Mouse (Mus musculus) lung, postnatal 0 days (tissue): ENCODE measurements around the gene Galnt16. TPM values are rescaled to one million over a fixed set of nuclear protein-coding genes. Genes with fewer than 3 reads are reported as not detected.

ENCODE experiments used
- ATAC-seq: fragments of 200-750 bp; cut with Nextera tagmentation; 2 replicates; pipeline ENCODE4 v1.8.0; 2017; ENCODE audit warnings: moderate library complexity
- DNase-seq: peaks from one replicate; pipeline ENCODE4 v3.0.0-alpha.2; 2016; ENCODE audit warnings: low spot score
- H3K27ac ChIP-seq: fragments of 300-500 bp; sonication (generic); 2 replicates; pipeline ENCODE4 v1.5.1; 2014; ENCODE audit warnings: antibody characterized with exemption, mild to moderate bottlenecking, low read length, mixed read lengths
- H3K27me3 ChIP-seq: fragments of 300-500 bp; sonication (generic); replicated peaks from 2 replicates; pipeline ENCODE4 v1.6.1; 2014; ENCODE audit warnings: low read length, mixed read lengths; ENCODE audit not compliant: insufficient read depth
- H3K36me3 ChIP-seq: fragments of 300-500 bp; sonication (generic); 2 replicates; pipeline ENCODE4 v1.6.1; 2014; ENCODE audit warnings: low read length, mixed read lengths; ENCODE audit not compliant: insufficient read depth
- H3K4me1 ChIP-seq: fragments of 300-500 bp; sonication (generic); 2 replicates; pipeline ENCODE4 v1.6.1; 2014; ENCODE audit warnings: antibody characterized with exemption, low read depth, low read length, mixed read lengths; ENCODE audit not compliant: insufficient read depth
- H3K4me2 ChIP-seq: fragments of 300-500 bp; sonication (generic); replicated peaks from 2 replicates; pipeline ENCODE4 v1.6.1; 2014; ENCODE audit warnings: low read depth, mild to moderate bottlenecking, low read length, moderate library complexity, mixed read lengths
- H3K4me3 ChIP-seq: fragments of 300-500 bp; sonication (generic); 2 replicates; pipeline ENCODE4 v1.5.1; 2014; ENCODE audit warnings: low read depth, low read length
- H3K9ac ChIP-seq: fragments of 300-500 bp; sonication (generic); replicated peaks from 2 replicates; pipeline ENCODE4 v1.6.1; 2014; ENCODE audit warnings: low read depth, mild to moderate bottlenecking
- H3K9me3 ChIP-seq: fragments of 300-500 bp; sonication (generic); 2 replicates; pipeline ENCODE4 v1.6.1; 2016; ENCODE audit warnings: low read length, mixed read lengths
- CTCF ChIP-seq: IDR thresholded peaks from 2 replicates; pipeline ENCODE4 v1.5.1; 2016; ENCODE audit warnings: antibody characterized with exemption, mild to moderate bottlenecking
- EP300 ChIP-seq: IDR thresholded peaks from 2 replicates; pipeline ENCODE4 v1.6.1; 2016; ENCODE audit warnings: antibody characterized with exemption, mild to moderate bottlenecking, control low read depth
- WGBS: fragments of 180-500 bp; shearing (Covaris S2); extraction: QIAGEN DNeasy Blood & Tissue Kit; methylation state at CpG from one replicate; pipeline ENCODE4 v1.1.7; 2014; 5-methylcytosine and 5-hydroxymethylcytosine counted together
- polyA plus RNA-seq: library from polyadenylated mRNA; unstranded; fragments of >200 nt; fragmentation: Nextera tagmentation; extraction: Ambion mirVana; gene quantifications from 2 replicates; pipeline ENCODE4 v1.2.1, GENCODE M21; 2015

The Galnt16 gene
- polyA plus RNA-seq, 1 experiment from 2014 or later: 5.6 TPM

GRCm38 (mm10) chr12:80609928-80610327, 91.9 kb downstream of the Galnt16 start:
- no peaks in the 10 kb centered on the region for H3K36me3 ChIP-seq
- H3K4me2 ChIP-seq: no peak overlapping the region
- no peak overlapping the region for H3K4me3 ChIP-seq
- WGBS: 61% methylated on average over 3 of the region's 3 CpGs
- TF ChIP-seq CTCF (no peak), EP300 (no peak)
- DNase-seq (no peak), ATAC-seq (no peak)
- H3K4me1 ChIP-seq: no peaks in the 10 kb centered on the region
- no peak overlapping the region for H3K27ac ChIP-seq
- H3K27me3 ChIP-seq: no peaks in the 10 kb centered on the region
- H3K9me3 ChIP-seq: no peaks in the 10 kb centered on the region
- H3K9ac ChIP-seq: no peak overlapping the region

- Histone ChIP-seq H3K4me2 (no peak overlapping the region), H3K4me3 (no peak overlapping the region), H3K36me3 (no peaks in the 10 kb centered on the region), H3K9me3 (no peaks in the 10 kb centered on the region), H3K27me3 (no peaks in the 10 kb centered on the region), H3K9ac (no peak overlapping the region), H3K4me1 (no peaks in the 10 kb centered on the region), H3K27ac (no peak overlapping the region)
- no peak for DNase-seq
- WGBS: 48% methylated on average over 9 of the region's 9 CpGs
- no peak for ATAC-seq
- TF ChIP-seq CTCF: no peak
- TF ChIP-seq EP300: no peak
Observed at GRCm38 (mm10) chr12:80612113-80612791, 94.2 kb downstream of the Galnt16 start.

- Histone ChIP-seq H3K36me3 (no peaks in the 10 kb centered on the region), H3K4me3 (no peak overlapping the region), H3K9me3 (no peaks in the 10 kb centered on the region), H3K4me1 (no peaks in the 10 kb centered on the region), H3K27ac (no peak overlapping the region), H3K9ac (no peak overlapping the region), H3K27me3 (no peaks in the 10 kb centered on the region), H3K4me2 (no peak overlapping the region)
- ATAC-seq (no peak), DNase-seq (no peak)
- 38% methylated on average over 7 of the region's 7 CpGs for WGBS
- TF ChIP-seq EP300 (no peak), CTCF (no peak)
Observed at GRCm38 (mm10) chr12:80615371-80616257, 97.5 kb downstream of the Galnt16 start.

DNA sequence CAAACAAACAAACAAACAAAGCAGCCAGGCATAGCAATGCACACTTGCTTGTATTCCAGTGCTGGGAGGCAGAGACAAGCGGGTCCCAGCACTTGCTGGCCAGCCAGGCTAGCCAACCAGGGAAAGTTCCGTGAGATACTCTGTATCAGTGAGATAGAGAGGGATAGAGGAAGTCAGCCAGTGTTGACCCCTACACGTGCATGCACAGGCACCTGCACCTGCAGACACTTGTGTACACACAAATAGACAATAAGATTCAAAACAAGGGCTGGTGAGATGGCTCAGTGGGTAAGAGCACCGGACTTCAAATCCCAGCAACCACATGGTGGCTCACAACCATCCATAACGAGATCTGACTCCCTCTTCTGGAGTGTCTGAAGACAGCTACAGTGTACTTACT, 102.4 kb downstream of the Galnt16 start:
- H3K27me3 ChIP-seq: no peaks in the 10 kb centered on the region
- 71% methylated on average over 5 of the region's 5 CpGs for WGBS
- no peak overlapping the region for H3K9ac ChIP-seq
- no peaks in the 10 kb centered on the region for H3K4me1 ChIP-seq
- H3K4me3 ChIP-seq: no peak overlapping the region
- DNase-seq: no peak
- TF ChIP-seq CTCF (no peak), EP300 (no peak)
- H3K36me3 ChIP-seq: no peaks in the 10 kb centered on the region
- no peaks in the 10 kb centered on the region for H3K9me3 ChIP-seq
- no peak for ATAC-seq
- no peak overlapping the region for H3K4me2 ChIP-seq
- H3K27ac ChIP-seq: no peak overlapping the region

DNA sequence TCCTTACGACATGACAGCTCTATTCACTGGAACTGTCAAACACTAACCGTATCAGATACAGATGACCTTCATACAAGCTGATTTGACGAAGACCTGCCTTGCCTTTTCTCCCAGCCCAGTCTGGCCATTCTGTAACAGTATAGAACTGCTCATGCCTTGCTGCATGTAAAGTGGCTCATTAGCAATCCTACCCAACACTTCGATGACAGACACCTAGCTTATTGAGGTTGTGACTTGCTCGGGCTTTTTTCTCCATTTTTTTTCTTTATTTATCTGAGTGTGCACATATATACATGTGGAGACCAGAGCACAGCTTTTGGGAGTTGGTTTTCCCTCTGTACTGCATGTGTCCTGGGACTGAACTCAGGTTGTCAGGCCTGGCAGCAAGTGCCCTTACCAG, 113.7 kb downstream of the Galnt16 start:
- H3K27ac ChIP-seq: no peak overlapping the region
- WGBS: 78% methylated on average over 5 of the region's 5 CpGs
- H3K4me3 ChIP-seq: no peak overlapping the region
- no peaks in the 10 kb centered on the region for H3K9me3 ChIP-seq
- DNase-seq: no peak
- H3K4me1 ChIP-seq: no peaks in the 10 kb centered on the region
- H3K36me3 ChIP-seq: peaks cover 16% of the 10 kb centered on the region; the same call in 1 of the 2 replicates
- no peak overlapping the region for H3K4me2 ChIP-seq
- H3K27me3 ChIP-seq: no peaks in the 10 kb centered on the region
- H3K9ac ChIP-seq: no peak overlapping the region
- ATAC-seq: no peak
- TF ChIP-seq CTCF (no peak), EP300 (no peak)
